Mouse (Mus musculus) embryonic fibroblast, embryonic 13.5 days (primary cell): ENCODE results near the gene Tanc1.

ENCODE experiments used
- CTCF ChIP-seq: IDR thresholded peaks from 2 replicates; pipeline ENCODE4 v1.5.1; 2011; ENCODE audit warnings: mild to moderate bottlenecking, control low read depth, low read length, moderate library complexity, borderline replicate concordance; ENCODE audit not compliant: insufficient read depth
- POLR2A ChIP-seq: IDR thresholded peaks from 2 replicates; pipeline ENCODE4 v1.6.1; 2011; ENCODE audit warnings: low read depth, mild to moderate bottlenecking, control low read depth, low read length, moderate library complexity

DNA sequence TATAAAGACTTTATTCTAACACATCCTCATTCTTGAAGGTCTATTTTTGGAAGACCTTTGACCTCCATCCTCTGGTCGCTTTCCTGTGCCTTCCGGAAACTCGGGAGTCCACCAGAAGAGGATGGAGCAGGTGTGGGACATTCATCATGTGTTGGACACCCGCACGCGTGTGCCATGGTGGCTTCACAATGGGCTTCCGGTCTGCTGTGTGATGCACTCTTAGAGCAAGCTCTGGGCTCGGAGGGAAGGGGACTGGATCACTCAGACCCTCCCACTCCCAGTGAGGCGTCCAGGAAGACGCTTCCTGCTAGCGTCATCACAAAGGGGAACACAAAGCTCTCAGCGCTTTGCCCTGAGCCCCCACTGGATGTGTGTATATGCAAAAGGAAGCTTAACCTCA, 95.0 kb downstream of the Tanc1 start:
- TF ChIP-seq POLR2A, result no peak
- TF ChIP-seq CTCF, result no peak
